Comparison of ENCODE assay signal across 10 mouse cellular contexts in genomic region chr7:51771895-51772871, GRCm38 (mm10).
DNase-seq lines count a peak whose midpoint lies in the region; ATAC-seq lines count a peak whose summit lies in the region.
"Had no signal": no experiment of that assay in that cellular context is flagged by ENCODE, and none has a peak within 500 bp of the region (broad histone marks: within the 10 kb centered on the region; RNA-seq: fewer than 3 reads in every experiment).

No protein-coding gene starts in this region.

- WGBS in forebrain, embryonic 13.5 days, result 35% methylated on average over 8 of the region's 8 CpGs

- peak overlapping the region; percentile 38; the same call in 1 of the 2 replicates for H3K9ac ChIP-seq in forebrain, embryonic 13.5 days

- intact Hi-C loops in heart, postnatal 10 days (cut with DNase I), result no loop called here

- H3K27me3 ChIP-seq in forebrain, embryonic 13.5 days, result no peaks in the 10 kb centered on the region

- peak; percentile 85 for DNase-seq in Muller cell, postnatal 12 days (ENCODE audit: inconsistent ontology term)
- DNase-seq in cerebellum, adult 8-10 months, result peak; percentile 16
- peak; percentile 73 for DNase-seq in mesoderm, embryonic 11.5 days (ENCODE audit: low read depth, low spot score)
- no peak for DNase-seq in heart, postnatal 10 days
- DNase-seq in gastrocnemius, postnatal 25 days, result no peak
- DNase-seq in frontal cortex, postnatal 10 days (ENCODE audit: low spot score in 2 of 2), result no peak
- no peak for DNase-seq in ovary, postnatal 10 days (ENCODE audit: low spot score)
- DNase-seq: kidney, postnatal 36 days had no signal

- H3K27ac ChIP-seq in forebrain, embryonic 13.5 days, result peak overlapping the region; percentile 88

- peaks cover 18% of the 10 kb centered on the region for H3K4me1 ChIP-seq in forebrain, embryonic 13.5 days

- no peaks in the 10 kb centered on the region for H3K9me3 ChIP-seq in forebrain, embryonic 13.5 days (replicated peaks)
- H3K9me3 ChIP-seq: G1E had no signal

- no peak overlapping the region for H3K4me3 ChIP-seq in forebrain, embryonic 13.5 days

- 0 out of 2 replicates have a peak overlapping the region, but pooled peaks have one; percentile 1 for H3K4me2 ChIP-seq in forebrain, embryonic 13.5 days

- H3K36me3 ChIP-seq in forebrain, embryonic 13.5 days (ENCODE audit: poor library complexity, severe bottlenecking), result no peaks in the 10 kb centered on the region
- H3K36me3 ChIP-seq: G1E had no signal

- ATAC-seq in forebrain, embryonic 13.5 days, result peak; percentile 96

Comparison
In these comparisons a context has a peak if more than half of its experiments do, and no peak if none do; other contexts are left out.
1. DNase-seq: peak in Muller cell, postnatal 12 days (single experiment), cerebellum, adult 8-10 months (single experiment) and mesoderm, embryonic 11.5 days (single experiment); none in heart, postnatal 10 days (0 of 2), gastrocnemius, postnatal 25 days (single experiment), frontal cortex, postnatal 10 days (0 of 2) and ovary, postnatal 10 days (single experiment).